Mouse (Mus musculus): ENCODE measurements around the gene Jazf1. TPM values are rescaled to one million over a fixed set of nuclear protein-coding genes. Genes with fewer than 3 reads are reported as not detected.
A peak's percentile ranks its signal among the peaks of the same experiment; 100 is the strongest.

Jazf1 gene
- polyA plus RNA-seq, 1 experiment from 2014 or later, result 11.5 TPM

- Histone ChIP-seq H3K4me3 (no peak overlapping the region), H3K36me3 (no peaks in the 10 kb centered on the region), H3K27ac (ENCODE audit: poor library complexity, severe bottlenecking) (no peak overlapping the region), H3K4me1 (replicated peaks) (peaks cover 21% of the 10 kb centered on the region), H3K9ac (no peak overlapping the region), H3K27me3 (replicated peaks) (no peaks in the 10 kb centered on the region), H3K9me3 (replicated peaks) (no peaks in the 10 kb centered on the region), H3K4me2 (no peak overlapping the region)
- 81% methylated on average over 3 of the region's 3 CpGs for WGBS
- ATAC-seq (ENCODE audit: insufficient number of reproducible peaks, low FRiP score), result no peak
These were observed 223.7 kb downstream of the Jazf1 start for GRCm38 (mm10) chr6:52844741-52845140.

GRCm38 (mm10) chr6:52843027-52843426 lies 225.4 kb downstream of the Jazf1 start:
- Histone ChIP-seq H3K4me2 (no peak overlapping the region), H3K27me3 (replicated peaks) (no peaks in the 10 kb centered on the region), H3K9me3 (replicated peaks) (no peaks in the 10 kb centered on the region), H3K36me3 (no peaks in the 10 kb centered on the region), H3K27ac (ENCODE audit: poor library complexity, severe bottlenecking) (no peak overlapping the region), H3K4me1 (replicated peaks) (peaks cover 25% of the 10 kb centered on the region), H3K9ac (no peak overlapping the region), H3K4me3 (no peak overlapping the region)
- no peak for ATAC-seq (ENCODE audit: insufficient number of reproducible peaks, low FRiP score)
- 44% methylated on average over 4 of the region's 4 CpGs for WGBS

- Histone ChIP-seq H3K27ac (ENCODE audit: poor library complexity, severe bottlenecking) (no peak overlapping the region), H3K27me3 (replicated peaks) (no peaks in the 10 kb centered on the region), H3K4me3 (no peak overlapping the region), H3K4me2 (no peak overlapping the region), H3K9ac (no peak overlapping the region), H3K4me1 (replicated peaks) (peaks cover 27% of the 10 kb centered on the region), H3K36me3 (no peaks in the 10 kb centered on the region), H3K9me3 (replicated peaks) (no peaks in the 10 kb centered on the region)
- WGBS, result 83% methylated on average over 6 of the region's 6 CpGs
- ATAC-seq (ENCODE audit: insufficient number of reproducible peaks, low FRiP score), result no peak
These were observed 225.8 kb downstream of the Jazf1 start for GRCm38 (mm10) chr6:52842598-52842997.

- no peak for ATAC-seq (ENCODE audit: insufficient number of reproducible peaks, low FRiP score)
- no peaks in the 10 kb centered on the region for H3K27me3 ChIP-seq (replicated peaks)
- H3K4me1 ChIP-seq (replicated peaks), result peaks cover 27% of the 10 kb centered on the region
- 78% methylated on average over 2 of the region's 2 CpGs for whole genome bisulfite sequencing
- H3K27ac ChIP-seq (ENCODE audit: poor library complexity, severe bottlenecking), result no peak overlapping the region
- no peaks in the 10 kb centered on the region for H3K9me3 ChIP-seq (replicated peaks)
- no peaks in the 10 kb centered on the region for H3K36me3 ChIP-seq
- no peak overlapping the region for H3K4me2 ChIP-seq
- H3K9ac ChIP-seq, result no peak overlapping the region
- no peak overlapping the region for H3K4me3 ChIP-seq
These were observed 226.8 kb downstream of the Jazf1 start for GRCm38 (mm10) chr6:52841611-52842010.

- 19% methylated on average over 9 of the region's 9 CpGs for WGBS
- no peak overlapping the region for H3K4me3 ChIP-seq
- H3K4me1 ChIP-seq (replicated peaks), result peaks cover 24% of the 10 kb centered on the region
- ATAC-seq (ENCODE audit: insufficient number of reproducible peaks, low FRiP score), result no peak
- no peaks in the 10 kb centered on the region for H3K9me3 ChIP-seq (replicated peaks)
- no peak overlapping the region for H3K27ac ChIP-seq (ENCODE audit: poor library complexity, severe bottlenecking)
- no peak overlapping the region for H3K9ac ChIP-seq
- H3K4me2 ChIP-seq, result 0 out of 2 replicates have a peak overlapping the region, but pooled peaks have one; percentile 7
- H3K36me3 ChIP-seq, result no peaks in the 10 kb centered on the region
- H3K27me3 ChIP-seq (replicated peaks), result no peaks in the 10 kb centered on the region
These were observed 227.8 kb downstream of the Jazf1 start for GRCm38 (mm10) chr6:52840589-52841044.

- Histone ChIP-seq H3K9me3 (replicated peaks) (no peaks in the 10 kb centered on the region), H3K4me1 (replicated peaks) (peaks cover 24% of the 10 kb centered on the region), H3K4me3 (no peak overlapping the region), H3K4me2 (peak overlapping the region; percentile 33; the same call in 1 of the 2 replicates), H3K27ac (ENCODE audit: poor library complexity, severe bottlenecking) (no peak overlapping the region), H3K36me3 (no peaks in the 10 kb centered on the region), H3K27me3 (replicated peaks) (no peaks in the 10 kb centered on the region), H3K9ac (no peak overlapping the region)
- 5% methylated on average over 8 of the region's 8 CpGs for WGBS
- no peak for ATAC-seq (ENCODE audit: insufficient number of reproducible peaks, low FRiP score)
These were observed 229.7 kb downstream of the Jazf1 start for GRCm38 (mm10) chr6:52838691-52839090.

GRCm38 (mm10) chr6:52837792-52838191 lies 230.6 kb downstream of the Jazf1 start:
- Histone ChIP-seq H3K36me3 (no peaks in the 10 kb centered on the region), H3K9ac (no peak overlapping the region), H3K27ac (ENCODE audit: poor library complexity, severe bottlenecking) (no peak overlapping the region), H3K27me3 (replicated peaks) (no peaks in the 10 kb centered on the region), H3K4me1 (replicated peaks) (peaks cover 24% of the 10 kb centered on the region), H3K9me3 (replicated peaks) (no peaks in the 10 kb centered on the region), H3K4me2 (no peak overlapping the region), H3K4me3 (no peak overlapping the region)
- no peak for ATAC-seq (ENCODE audit: insufficient number of reproducible peaks, low FRiP score)
- 66% methylated on average over 4 of the region's 4 CpGs for WGBS

- no peak overlapping the region for H3K9ac ChIP-seq
- no peaks in the 10 kb centered on the region for H3K27me3 ChIP-seq (replicated peaks)
- H3K4me2 ChIP-seq, result no peak overlapping the region
- ATAC-seq (ENCODE audit: insufficient number of reproducible peaks, low FRiP score), result no peak
- H3K4me3 ChIP-seq, result no peak overlapping the region
- no peaks in the 10 kb centered on the region for H3K36me3 ChIP-seq
- no peaks in the 10 kb centered on the region for H3K9me3 ChIP-seq (replicated peaks)
- peaks cover 19% of the 10 kb centered on the region for H3K4me1 ChIP-seq (replicated peaks)
- WGBS, result 63% methylated on average over 15 of the region's 15 CpGs
- no peak overlapping the region for H3K27ac ChIP-seq (ENCODE audit: poor library complexity, severe bottlenecking)
These were observed 232.1 kb downstream of the Jazf1 start for GRCm38 (mm10) chr6:52836201-52836950.

- Histone ChIP-seq H3K9me3 (replicated peaks) (no peaks in the 10 kb centered on the region), H3K9ac (no peak overlapping the region), H3K36me3 (no peaks in the 10 kb centered on the region), H3K27me3 (replicated peaks) (no peaks in the 10 kb centered on the region), H3K4me2 (no peak overlapping the region), H3K4me1 (replicated peaks) (no peaks in the 10 kb centered on the region; the same call in 1 of the 2 replicates), H3K4me3 (no peak overlapping the region), H3K27ac (ENCODE audit: poor library complexity, severe bottlenecking) (no peak overlapping the region)
- ATAC-seq (ENCODE audit: insufficient number of reproducible peaks, low FRiP score), result no peak
- WGBS, result 82% methylated on average over 2 of the region's 2 CpGs
These were observed 240.6 kb downstream of the Jazf1 start for GRCm38 (mm10) chr6:52827752-52828277.

GRCm38 (mm10) chr6:52825535-52825934 lies 242.9 kb downstream of the Jazf1 start:
- 54% methylated on average over 5 of the region's 5 CpGs for WGBS
- Histone ChIP-seq H3K27me3 (replicated peaks) (no peaks in the 10 kb centered on the region), H3K27ac (ENCODE audit: poor library complexity, severe bottlenecking) (no peak overlapping the region), H3K4me3 (no peak overlapping the region), H3K4me2 (no peak overlapping the region), H3K9me3 (replicated peaks) (no peaks in the 10 kb centered on the region), H3K9ac (no peak overlapping the region), H3K4me1 (replicated peaks) (no peaks in the 10 kb centered on the region; the same call in 1 of the 2 replicates), H3K36me3 (no peaks in the 10 kb centered on the region)
- no peak for ATAC-seq (ENCODE audit: insufficient number of reproducible peaks, low FRiP score)

- no peak for ATAC-seq (ENCODE audit: insufficient number of reproducible peaks, low FRiP score)
- Histone ChIP-seq H3K9ac (no peak overlapping the region), H3K27ac (ENCODE audit: poor library complexity, severe bottlenecking) (no peak overlapping the region), H3K4me3 (no peak overlapping the region), H3K9me3 (replicated peaks) (no peaks in the 10 kb centered on the region), H3K4me2 (no peak overlapping the region), H3K36me3 (no peaks in the 10 kb centered on the region), H3K27me3 (replicated peaks) (no peaks in the 10 kb centered on the region), H3K4me1 (replicated peaks) (no peaks in the 10 kb centered on the region; the same call in 1 of the 2 replicates)
- 76% methylated on average over 3 of the region's 3 CpGs for WGBS
These were observed 243.4 kb downstream of the Jazf1 start for GRCm38 (mm10) chr6:52824977-52825482.

Measured in heart, embryonic 12.5 days (tissue).